Mouse (Mus musculus): ENCODE measurements at regions not wholly inside any gene's neighbourhood (a gene's known extent, or its start where the extent isn't known, plus 50 kb on each side); places are given as distances from the start of the nearest gene placed in this dataset.

- DNase-seq (ENCODE audit: low spot score in 2 of 2), result no peak
Measured at GRCm38 (mm10) chr1:82038698-82039097, 194.2 kb upstream of the Gm9747 start.

- DNase-seq (ENCODE audit: low spot score in 2 of 2), result no peak
Measured at GRCm38 (mm10) chr1:82041286-82042050, 191.4 kb upstream of the Gm9747 start.

- DNase-seq (ENCODE audit: low spot score in 2 of 2), result no peak
Measured at GRCm38 (mm10) chr1:82042051-82042432, 190.9 kb upstream of the Gm9747 start.

- DNase-seq (ENCODE audit: low spot score in 2 of 2), result no peak
Measured at GRCm38 (mm10) chr1:82042527-82042926, 190.4 kb upstream of the Gm9747 start.

- DNase-seq (ENCODE audit: low spot score in 2 of 2), result no peak
Measured at GRCm38 (mm10) chr1:82066291-82066690, 166.6 kb upstream of the Gm9747 start.

GRCm38 (mm10) chr1:82068571-82068970, 164.3 kb upstream of the Gm9747 start:
- DNase-seq (ENCODE audit: low spot score in 2 of 2), result no peak

GRCm38 (mm10) chr1:82070181-82071109, 162.5 kb upstream of the Gm9747 start:
- DNase-seq (ENCODE audit: low spot score in 2 of 2), result no peak

- no peak for DNase-seq (ENCODE audit: low spot score in 2 of 2)
Measured at GRCm38 (mm10) chr1:82089136-82089839, 143.6 kb upstream of the Gm9747 start.

- DNase-seq (ENCODE audit: low spot score in 2 of 2), result no peak
Measured at GRCm38 (mm10) chr1:82095101-82095500, 137.8 kb upstream of the Gm9747 start.

- DNase-seq (ENCODE audit: low spot score in 2 of 2), result no peak
Measured at GRCm38 (mm10) chr1:82106756-82107155, 126.2 kb upstream of the Gm9747 start.

- no peak for DNase-seq (ENCODE audit: low spot score in 2 of 2)
Measured at GRCm38 (mm10) chr1:82110071-82110635, 122.8 kb upstream of the Gm9747 start.

- DNase-seq (ENCODE audit: low spot score in 2 of 2), result no peak
Measured at GRCm38 (mm10) chr1:82112401-82112800, 120.5 kb upstream of the Gm9747 start.

GRCm38 (mm10) chr1:82124503-82124902, 108.4 kb upstream of the Gm9747 start:
- no peak for DNase-seq (ENCODE audit: low spot score in 2 of 2)

GRCm38 (mm10) chr1:82129700-82130275, 103.1 kb upstream of the Gm9747 start:
- no peak for DNase-seq (ENCODE audit: low spot score in 2 of 2)

GRCm38 (mm10) chr1:82132536-82132935, 100.4 kb upstream of the Gm9747 start:
- no peak for DNase-seq (ENCODE audit: low spot score in 2 of 2)

- no peak for DNase-seq (ENCODE audit: low spot score in 2 of 2)
Measured at GRCm38 (mm10) chr1:82134938-82135337, 98.0 kb upstream of the Gm9747 start.

- DNase-seq (ENCODE audit: low spot score in 2 of 2), result no peak
Measured at GRCm38 (mm10) chr1:82135761-82136331, 97.1 kb upstream of the Gm9747 start.

- DNase-seq (ENCODE audit: low spot score in 2 of 2), result no peak
Measured at GRCm38 (mm10) chr1:82145256-82145655, 87.7 kb upstream of the Gm9747 start.

GRCm38 (mm10) chr1:82150219-82151128, 82.4 kb upstream of the Gm9747 start:
- peak; percentile 10 to 12 for DNase-seq (ENCODE audit: low spot score in 2 of 2)

- DNase-seq (ENCODE audit: low spot score in 2 of 2), result no peak
Measured at GRCm38 (mm10) chr1:82155961-82156360, 77.0 kb upstream of the Gm9747 start.

All from frontal cortex, postnatal 14 days (tissue).